Mouse (Mus musculus) liver, embryonic 12.5 days (tissue): ENCODE measurements around the gene Il20ra. TPM values are rescaled to one million over a fixed set of nuclear protein-coding genes. Genes with fewer than 3 reads are reported as not detected.
A peak's percentile ranks its signal among the peaks of the same experiment; 100 is the strongest.
"Not testable (repeated sequence)": the region's sequence is repeated elsewhere in the genome, so short reads cannot be mapped to it uniquely, and the experiment has no call there.

Source experiments
- ATAC-seq: fragments of 200-750 bp; cut with Nextera tagmentation; 2 replicates; pipeline ENCODE4 v1.8.0; 2017; ENCODE audit warnings: moderate number of reproducible peaks, mild to moderate bottlenecking, moderate library complexity
- H3K27ac ChIP-seq: fragments of 300-500 bp; sonication (generic); 2 replicates; pipeline ENCODE4 v1.5.1; 2016; ENCODE audit warnings: mild to moderate bottlenecking
- H3K27me3 ChIP-seq: fragments of 300-500 bp; sonication (generic); replicated peaks from 2 replicates; pipeline ENCODE4 v1.6.1; 2016; ENCODE audit warnings: mild to moderate bottlenecking, moderate library complexity
- H3K36me3 ChIP-seq: fragments of 300-500 bp; sonication (generic); 2 replicates; pipeline ENCODE4 v1.6.1; 2016; ENCODE audit warnings: mild to moderate bottlenecking, moderate library complexity
- H3K4me1 ChIP-seq: fragments of 300-500 bp; sonication (generic); 2 replicates; pipeline ENCODE4 v1.6.1; 2016
- H3K4me2 ChIP-seq: fragments of 300-500 bp; sonication (generic); 2 replicates; pipeline ENCODE4 v1.6.1; 2016; ENCODE audit warnings: mild to moderate bottlenecking, moderate library complexity
- H3K4me3 ChIP-seq: fragments of 300-500 bp; sonication (generic); 2 replicates; pipeline ENCODE4 v1.5.1; 2016; ENCODE audit warnings: mild to moderate bottlenecking, moderate library complexity
- H3K9ac ChIP-seq: fragments of 300-500 bp; sonication (generic); 2 replicates; pipeline ENCODE4 v1.6.1; 2016; ENCODE audit warnings: mild to moderate bottlenecking, moderate library complexity
- H3K9me3 ChIP-seq: fragments of 300-500 bp; sonication (generic); replicated peaks from 2 replicates; pipeline ENCODE4 v1.6.1; 2016; ENCODE audit warnings: mild to moderate bottlenecking, moderate library complexity
- WGBS: fragments of 180-500 bp; shearing (Covaris S2); methylation state at CpG from one replicate; pipeline ENCODE4 v1.1.7; 2016; ENCODE audit not compliant: insufficient replicate concordance; 5-methylcytosine and 5-hydroxymethylcytosine counted together
- polyA plus RNA-seq: library from polyadenylated mRNA; unstranded; fragments of >200 nt; fragmentation: Nextera tagmentation; extraction: Ambion mirVana; gene quantifications from 2 replicates; pipeline ENCODE4 v1.2.1, GENCODE M21; 2016

Il20ra gene
- polyA plus RNA-seq, 1 experiment from 2014 or later, result 0.37 TPM

DNA sequence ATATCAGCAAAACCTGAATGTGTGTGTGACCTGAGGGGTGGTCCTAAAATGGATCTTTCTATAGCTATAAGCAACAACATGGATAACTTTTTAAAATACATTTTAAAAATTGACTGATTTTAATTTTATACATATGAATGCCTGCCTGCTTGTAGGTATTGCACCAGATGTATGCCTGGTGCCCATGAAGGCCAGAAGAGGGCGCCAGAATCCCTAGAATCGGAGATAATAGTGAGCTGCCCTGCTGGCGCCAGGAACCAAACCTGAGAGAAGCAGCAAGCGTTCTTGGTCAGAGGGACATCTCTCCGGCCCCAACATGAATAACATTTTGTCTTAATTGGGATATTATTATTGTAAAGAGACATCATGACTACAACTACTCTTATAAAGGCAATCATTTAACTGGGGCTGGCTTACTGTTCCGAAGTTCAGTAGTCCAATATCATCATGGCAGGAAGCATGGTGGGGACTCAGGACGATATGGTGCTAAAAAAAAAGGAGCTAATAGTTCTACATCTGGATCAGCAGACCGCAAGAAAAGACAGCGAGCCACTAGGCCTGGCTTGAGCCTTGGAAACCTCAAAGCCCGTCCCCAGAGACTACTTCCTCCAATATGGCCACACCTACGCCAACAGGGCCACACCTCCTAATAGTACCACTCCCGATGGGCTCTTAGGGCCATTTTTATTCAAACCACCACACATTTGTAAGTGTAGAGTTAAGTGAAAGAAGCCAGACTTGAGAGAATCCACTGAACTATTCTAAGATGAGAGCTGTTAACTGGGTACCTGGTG lies 3.9 kb upstream of the Il20ra start:
- no peak overlapping the region for H3K27ac ChIP-seq
- 33% methylated on average over 12 of the region's 12 CpGs for WGBS
- H3K4me3 ChIP-seq, result no peak overlapping the region
- H3K27me3 ChIP-seq, result no peaks in the 10 kb centered on the region; the same call in 1 of the 2 replicates
- H3K36me3 ChIP-seq, result no peaks in the 10 kb centered on the region
- ATAC-seq, result peak; percentile 74
- H3K4me2 ChIP-seq, result 0 out of 2 replicates have a peak overlapping the region, but pooled peaks have one; percentile 16
- no peak overlapping the region for H3K9ac ChIP-seq
- H3K9me3 ChIP-seq, result no peaks in the 10 kb centered on the region
- peaks cover 22% of the 10 kb centered on the region for H3K4me1 ChIP-seq

DNA sequence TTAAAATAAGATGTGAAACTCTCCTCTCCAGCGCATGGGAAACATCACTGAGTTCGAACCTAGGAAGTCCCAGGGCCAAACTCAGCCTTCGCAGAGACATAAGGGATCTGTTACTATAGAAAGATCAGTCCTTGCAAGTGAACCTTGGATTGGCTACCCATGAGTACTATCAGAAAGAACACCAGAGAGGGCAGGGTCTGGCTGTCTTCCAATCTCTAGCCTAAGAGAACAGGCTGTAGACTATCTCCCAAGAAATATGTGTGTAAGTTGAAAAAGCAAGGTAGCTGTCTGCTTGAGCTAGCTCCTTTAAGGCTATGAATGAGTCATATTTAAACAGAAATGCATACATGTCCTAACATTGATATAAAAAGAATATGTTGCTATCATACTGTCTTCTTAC lies 1.4 kb upstream of the Il20ra start:
- Histone ChIP-seq H3K27me3 (peaks cover 17% of the 10 kb centered on the region; the same call in 1 of the 2 replicates), H3K4me1 (peaks cover 22% of the 10 kb centered on the region), H3K4me2 (no peak overlapping the region), H3K27ac (no peak overlapping the region), H3K9me3 (no peaks in the 10 kb centered on the region), H3K36me3 (no peaks in the 10 kb centered on the region), H3K4me3 (no peak overlapping the region), H3K9ac (no peak overlapping the region)
- ATAC-seq, result peak; percentile 42; the same call in 1 of the 2 replicates
- 59% methylated on average over 3 of the region's 3 CpGs for WGBS

DNA sequence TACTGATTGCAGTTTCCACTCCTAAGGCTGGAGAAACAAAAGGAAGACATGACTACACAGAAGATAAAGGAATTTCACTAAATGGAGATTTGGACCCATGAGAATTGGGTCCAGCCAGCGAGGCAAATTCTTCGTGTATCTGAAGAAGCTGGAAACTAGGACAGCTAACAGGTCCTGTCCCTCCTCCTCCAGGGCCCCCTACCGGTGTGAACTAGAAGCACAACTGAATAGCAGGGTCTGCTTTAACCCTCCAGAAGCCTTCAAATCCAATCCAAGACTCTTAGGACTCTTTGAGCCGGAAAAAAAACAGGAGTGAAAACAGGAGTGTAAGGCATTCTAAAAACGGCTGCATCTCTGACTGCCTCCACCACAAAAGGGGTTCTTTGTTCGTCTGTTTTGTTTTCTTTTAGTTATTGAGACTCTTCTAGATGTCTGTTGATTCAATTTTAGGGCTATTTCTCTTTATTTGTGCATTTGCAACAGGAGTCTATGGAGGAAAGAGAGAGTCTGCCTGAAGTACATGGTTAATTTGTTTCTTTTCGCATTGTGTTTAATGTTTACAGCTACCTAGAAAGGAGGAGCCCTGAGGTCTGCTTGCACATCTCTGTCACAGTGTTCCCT lies 709 bp upstream of the Il20ra start:
- Histone ChIP-seq H3K27me3 (peaks cover 17% of the 10 kb centered on the region; the same call in 1 of the 2 replicates), H3K4me2 (peak overlapping the region; percentile 83; the same call in 1 of the 2 replicates), H3K36me3 (no peaks in the 10 kb centered on the region), H3K27ac (no peak overlapping the region), H3K4me3 (no peak overlapping the region), H3K9ac (no peak overlapping the region), H3K4me1 (peaks cover 22% of the 10 kb centered on the region), H3K9me3 (no peaks in the 10 kb centered on the region)
- no peak for ATAC-seq
- whole genome bisulfite sequencing, result 45% methylated on average over 7 of the region's 7 CpGs

DNA sequence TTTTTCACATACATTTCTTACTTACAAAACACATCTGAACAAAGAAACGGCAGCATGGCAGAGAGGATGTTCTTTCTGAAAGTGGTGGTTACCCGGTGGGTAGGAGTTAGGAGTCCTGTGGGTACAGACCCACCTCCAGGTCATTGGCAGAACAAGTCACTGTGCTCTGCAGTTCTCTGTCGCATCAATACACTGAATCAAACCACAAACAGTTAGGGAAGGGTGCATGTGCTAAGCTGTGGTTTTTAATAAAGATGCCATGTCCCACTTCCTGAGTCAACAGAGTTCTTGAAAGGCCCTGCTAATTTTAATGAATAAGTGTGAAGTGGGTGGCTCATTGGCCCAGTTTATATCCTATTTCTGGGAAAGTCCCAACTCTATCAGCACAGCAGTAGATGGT lies 6.3 kb downstream of the Il20ra start:
- WGBS, result 41% methylated on average over 3 of the region's 3 CpGs
- H3K27ac ChIP-seq, result no peak overlapping the region
- H3K4me2 ChIP-seq, result no peak overlapping the region
- no peak overlapping the region for H3K4me3 ChIP-seq
- H3K9me3 ChIP-seq, result no peaks in the 10 kb centered on the region
- peaks cover 4% of the 10 kb centered on the region; the same call in 1 of the 2 replicates for H3K4me1 ChIP-seq
- peaks cover 16% of the 10 kb centered on the region; the same call in 1 of the 2 replicates for H3K27me3 ChIP-seq
- ATAC-seq, result no peak
- no peaks in the 10 kb centered on the region for H3K36me3 ChIP-seq
- no peak overlapping the region for H3K9ac ChIP-seq

DNA sequence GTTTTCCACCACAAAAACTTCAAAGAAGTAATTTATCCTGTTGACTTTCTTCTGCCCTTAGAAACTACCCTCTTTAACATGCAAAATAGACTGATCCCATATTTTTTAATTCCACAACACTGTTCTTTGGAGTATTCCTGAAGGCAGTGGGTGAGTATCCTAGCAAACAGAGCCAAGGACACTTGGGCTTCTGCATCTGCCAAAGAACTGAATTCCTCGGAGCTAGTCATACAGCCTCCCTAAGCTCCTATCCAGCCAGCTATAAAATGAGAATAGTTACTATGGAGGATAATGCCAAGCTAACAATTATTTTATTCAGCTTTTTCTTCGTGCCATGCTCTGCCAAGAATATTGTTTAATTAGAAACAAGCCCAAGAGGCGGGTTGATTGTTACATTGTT lies 9.9 kb downstream of the Il20ra start:
- peaks cover 16% of the 10 kb centered on the region for H3K4me1 ChIP-seq
- H3K9ac ChIP-seq, result no peak overlapping the region
- no peak overlapping the region for H3K27ac ChIP-seq
- WGBS, result 56% methylated on average over 3 of the region's 3 CpGs
- no peak overlapping the region for H3K4me2 ChIP-seq
- H3K4me3 ChIP-seq, result no peak overlapping the region
- H3K9me3 ChIP-seq, result no peaks in the 10 kb centered on the region
- ATAC-seq, result no peak
- H3K36me3 ChIP-seq, result no peaks in the 10 kb centered on the region
- H3K27me3 ChIP-seq, result no peaks in the 10 kb centered on the region

DNA sequence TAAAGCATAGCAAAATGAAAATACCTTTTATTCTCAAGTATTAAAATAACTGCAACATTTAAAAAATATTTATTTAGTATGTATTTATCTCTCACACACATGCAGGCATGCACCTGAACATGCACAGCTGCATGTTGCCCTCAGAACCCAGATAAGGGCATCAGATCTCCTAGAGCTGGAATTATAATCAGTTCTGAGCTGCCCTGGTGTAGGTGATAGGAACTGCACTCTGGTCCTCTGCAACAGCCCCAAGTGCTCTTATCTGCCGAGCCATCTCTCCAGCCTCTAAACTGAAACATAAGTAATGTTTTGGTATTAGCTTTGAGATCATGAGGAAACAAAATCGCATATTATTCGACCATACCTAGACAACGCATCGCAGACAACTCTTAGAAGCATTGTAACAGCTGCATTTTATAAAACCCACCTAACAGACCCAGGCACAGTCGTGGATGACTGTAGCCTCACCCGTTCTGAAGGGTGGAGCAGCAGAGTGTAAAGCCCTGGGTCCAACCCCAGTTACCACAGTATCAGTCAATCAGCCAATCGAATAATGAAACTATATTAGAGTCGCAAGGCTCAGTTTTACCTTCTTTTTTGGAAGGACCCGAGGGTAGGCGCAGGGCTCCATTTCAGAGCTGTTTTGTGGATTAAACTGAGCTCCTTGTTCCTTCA lies 11.9 kb downstream of the Il20ra start:
- WGBS, result 64% methylated on average over 11 of the region's 11 CpGs
- H3K36me3 ChIP-seq, result no peaks in the 10 kb centered on the region
- no peak overlapping the region for H3K9ac ChIP-seq
- peaks cover 16% of the 10 kb centered on the region for H3K4me1 ChIP-seq
- no peak overlapping the region for H3K27ac ChIP-seq
- H3K9me3 ChIP-seq, result no peaks in the 10 kb centered on the region
- ATAC-seq, result peak; percentile 87
- peak overlapping the region; percentile 24 for H3K4me2 ChIP-seq
- H3K27me3 ChIP-seq, result no peaks in the 10 kb centered on the region
- no peak overlapping the region for H3K4me3 ChIP-seq

DNA sequence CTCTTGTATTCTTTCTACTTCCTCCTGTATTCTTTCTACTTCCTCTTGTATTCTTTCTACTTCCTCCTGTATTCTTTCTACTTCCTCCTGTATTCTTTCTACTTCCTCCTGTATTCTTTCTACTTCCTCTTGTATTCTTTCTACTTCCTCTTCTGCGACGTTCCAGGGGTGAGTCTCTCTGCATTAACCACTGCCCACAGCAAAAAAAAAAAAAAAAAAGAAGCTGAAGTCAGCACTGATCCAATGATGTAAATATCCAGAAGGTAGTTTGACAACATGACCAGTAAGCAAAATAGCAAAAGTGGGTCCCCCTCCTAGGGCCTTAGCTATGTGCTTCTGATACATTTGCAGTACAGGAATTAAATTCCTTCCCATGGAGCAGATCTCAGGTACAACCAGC lies 26.1 kb downstream of the Il20ra start:
- H3K27me3 ChIP-seq, H3K9ac ChIP-seq, H3K4me3 ChIP-seq, H3K27ac ChIP-seq, H3K4me2 ChIP-seq, ATAC-seq, H3K9me3 ChIP-seq, H3K4me1 ChIP-seq, H3K36me3 ChIP-seq: not testable (repeated sequence)
- WGBS, result 34% methylated on average over 2 of the region's 2 CpGs

DNA sequence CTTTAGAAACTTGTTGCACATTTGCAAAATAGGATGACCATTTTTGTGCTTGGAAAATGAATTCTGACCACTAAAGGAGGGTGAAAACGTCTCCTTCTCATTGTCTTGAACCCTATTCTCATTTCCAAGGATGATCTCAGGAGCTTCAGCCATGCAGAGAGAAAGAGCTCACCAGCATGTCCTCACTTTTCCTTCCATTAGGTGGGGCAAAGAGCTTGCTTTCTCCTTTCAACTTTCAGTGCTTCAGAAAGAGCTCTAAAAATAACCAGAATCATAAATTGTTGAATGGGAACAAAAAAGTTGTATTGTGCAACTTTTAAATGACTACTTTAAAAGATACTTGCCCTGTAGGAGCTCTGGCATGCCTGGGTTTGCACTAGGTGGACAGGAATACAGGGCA lies 33.3 kb downstream of the Il20ra start:
- H3K27ac ChIP-seq, result no peak overlapping the region
- no peaks in the 10 kb centered on the region for H3K36me3 ChIP-seq
- no peak for ATAC-seq
- no peak overlapping the region for H3K9ac ChIP-seq
- H3K4me1 ChIP-seq, result peaks cover 5% of the 10 kb centered on the region; the same call in 1 of the 2 replicates
- no peaks in the 10 kb centered on the region for H3K9me3 ChIP-seq
- H3K4me3 ChIP-seq, result no peak overlapping the region
- WGBS, result 33% methylated on average over 1 of the region's 1 CpGs
- no peak overlapping the region for H3K4me2 ChIP-seq
- H3K27me3 ChIP-seq, result no peaks in the 10 kb centered on the region

DNA sequence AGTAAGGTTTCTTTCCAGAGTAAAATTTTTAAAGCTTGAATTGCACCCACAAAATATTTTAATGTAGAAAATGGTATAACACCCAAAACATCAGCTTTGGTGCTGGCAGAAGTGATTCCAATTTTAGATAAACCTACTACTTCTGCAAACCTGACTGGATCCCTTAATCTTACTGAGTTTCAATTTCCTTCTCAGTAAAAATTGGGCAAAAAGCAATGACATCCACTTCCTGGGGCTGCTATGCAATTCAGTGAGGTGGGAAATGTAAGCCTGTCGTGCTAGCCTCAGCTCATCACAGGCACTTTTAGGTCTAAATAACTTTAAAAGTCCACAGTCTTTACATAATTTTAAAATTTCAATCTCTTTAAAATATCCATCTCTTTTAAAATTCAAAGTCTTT lies 33.8 kb downstream of the Il20ra start:
- Histone ChIP-seq H3K9me3 (no peaks in the 10 kb centered on the region), H3K4me1 (peaks cover 5% of the 10 kb centered on the region; the same call in 1 of the 2 replicates), H3K4me3 (no peak overlapping the region), H3K4me2 (no peak overlapping the region), H3K9ac (no peak overlapping the region), H3K27me3 (no peaks in the 10 kb centered on the region), H3K27ac (no peak overlapping the region), H3K36me3 (no peaks in the 10 kb centered on the region)
- WGBS, result 33% methylated on average over 1 of the region's 1 CpGs
- no peak for ATAC-seq

DNA sequence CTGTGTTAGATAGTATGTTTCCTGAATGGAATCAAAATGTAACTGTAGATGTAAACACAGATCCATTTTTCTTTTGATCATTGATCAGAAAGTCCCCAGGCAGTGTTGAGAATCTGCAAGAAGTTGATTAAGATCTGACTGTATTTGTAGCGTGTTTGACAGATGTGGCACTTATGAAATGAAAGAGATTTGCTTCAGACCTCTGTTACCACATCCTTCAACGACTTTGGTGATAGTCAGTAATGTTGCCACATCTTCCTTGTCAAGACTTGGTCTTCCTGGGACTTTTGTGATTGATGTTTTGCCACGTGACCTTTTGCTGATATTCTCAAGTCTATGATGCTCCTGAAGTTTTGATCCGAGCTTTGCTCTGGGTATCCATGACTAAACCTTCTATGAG lies 35.3 kb downstream of the Il20ra start:
- no peaks in the 10 kb centered on the region for H3K27me3 ChIP-seq
- no peak overlapping the region for H3K4me2 ChIP-seq
- ATAC-seq, result no peak
- H3K27ac ChIP-seq, result no peak overlapping the region
- no peaks in the 10 kb centered on the region for H3K36me3 ChIP-seq
- no peaks in the 10 kb centered on the region for H3K9me3 ChIP-seq
- no peak overlapping the region for H3K4me3 ChIP-seq
- WGBS, result 43% methylated on average over 4 of the region's 4 CpGs
- peaks cover 5% of the 10 kb centered on the region; the same call in 1 of the 2 replicates for H3K4me1 ChIP-seq
- no peak overlapping the region for H3K9ac ChIP-seq

DNA sequence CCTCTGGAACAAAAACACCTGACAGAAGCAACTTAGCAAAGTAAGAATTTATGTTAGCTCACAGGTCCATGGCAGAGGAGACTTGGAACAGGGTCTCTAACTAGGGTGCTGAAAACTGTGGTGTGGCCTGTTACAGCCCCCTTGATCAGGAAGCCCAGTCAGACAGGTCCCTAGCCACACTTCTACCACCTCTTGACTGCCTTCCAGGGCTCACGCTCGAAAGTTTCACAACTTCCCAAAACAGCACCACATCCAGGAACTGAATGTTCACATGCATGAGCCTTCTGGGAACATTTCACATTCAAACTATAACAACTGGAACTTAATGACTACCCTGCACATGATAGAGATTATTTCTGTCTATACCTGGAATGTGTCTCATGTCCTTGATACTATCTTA lies 53.1 kb downstream of the Il20ra start:
- Histone ChIP-seq H3K27ac (no peak overlapping the region), H3K36me3 (no peaks in the 10 kb centered on the region), H3K4me3 (no peak overlapping the region), H3K4me1 (no peaks in the 10 kb centered on the region), H3K9ac (no peak overlapping the region), H3K27me3 (no peaks in the 10 kb centered on the region), H3K9me3 (no peaks in the 10 kb centered on the region), H3K4me2 (no peak overlapping the region)
- ATAC-seq, result no peak
- WGBS, result 59% methylated on average over 2 of the region's 2 CpGs

DNA sequence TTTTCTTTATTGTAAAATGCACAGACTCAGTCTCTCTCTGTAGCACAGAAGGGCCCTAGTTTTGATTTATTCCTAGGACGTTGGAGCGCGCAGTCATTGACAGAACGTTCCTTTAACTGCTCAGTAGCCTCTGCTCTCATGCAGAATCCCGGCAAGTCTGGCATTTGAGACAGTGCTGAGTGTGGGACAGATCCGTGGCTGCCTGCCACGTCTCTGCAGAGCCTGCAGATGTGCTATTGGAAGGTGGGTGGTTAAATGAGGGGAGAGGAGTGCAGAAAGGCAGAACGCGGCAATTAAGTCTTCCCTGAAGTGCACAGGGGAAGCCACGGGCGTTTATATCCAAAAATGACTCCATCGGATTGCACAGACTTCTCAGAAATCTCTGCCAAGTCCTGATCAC lies 66.7 kb downstream of the Il20ra start:
- no peaks in the 10 kb centered on the region for H3K36me3 ChIP-seq
- no peak overlapping the region for H3K27ac ChIP-seq
- H3K9me3 ChIP-seq, result no peaks in the 10 kb centered on the region
- no peak overlapping the region for H3K4me3 ChIP-seq
- H3K4me1 ChIP-seq, result no peaks in the 10 kb centered on the region
- no peaks in the 10 kb centered on the region for H3K27me3 ChIP-seq
- ATAC-seq, result no peak
- 77% methylated on average over 12 of the region's 12 CpGs for WGBS
- no peak overlapping the region for H3K4me2 ChIP-seq
- no peak overlapping the region for H3K9ac ChIP-seq
